Mouse (Mus musculus): ENCODE measurements around the gene Dpy30.
"Not testable (repeated sequence)": the region's sequence is repeated elsewhere in the genome, so short reads cannot be mapped to it uniquely, and the experiment has no call there.

Dpy30 gene

GRCm38 (mm10) chr17:74323844-74324243 lies at the start of gene Dpy30:
TSS of gene Dpy30 (minus strand) at chr17:74323944.
- no peak for DNase-seq

GRCm38 (mm10) chr17:74363592-74363991 lies 39.8 kb upstream of the Dpy30 start:
- no peak for DNase-seq

GRCm38 (mm10) chr17:74341151-74341550 lies 17.4 kb upstream of the Dpy30 start:
- no peak for DNase-seq

- DNase-seq, result peak; percentile 43
Measured at GRCm38 (mm10) chr17:74338937-74339804, 15.4 kb upstream of the Dpy30 start, which contains the start of gene Spast. TSS of gene Spast (plus strand) at chr17:74338987.

GRCm38 (mm10) chr17:74338225-74338931 lies 14.6 kb upstream of the Dpy30 start:
- peak; percentile 95 for DNase-seq

GRCm38 (mm10) chr17:74331049-74331676 lies 7.4 kb upstream of the Dpy30 start:
- DNase-seq, result no peak

- DNase-seq, result not testable (repeated sequence)
Measured at GRCm38 (mm10) chr17:74328146-74328545, 4.4 kb upstream of the Dpy30 start.

DNA sequence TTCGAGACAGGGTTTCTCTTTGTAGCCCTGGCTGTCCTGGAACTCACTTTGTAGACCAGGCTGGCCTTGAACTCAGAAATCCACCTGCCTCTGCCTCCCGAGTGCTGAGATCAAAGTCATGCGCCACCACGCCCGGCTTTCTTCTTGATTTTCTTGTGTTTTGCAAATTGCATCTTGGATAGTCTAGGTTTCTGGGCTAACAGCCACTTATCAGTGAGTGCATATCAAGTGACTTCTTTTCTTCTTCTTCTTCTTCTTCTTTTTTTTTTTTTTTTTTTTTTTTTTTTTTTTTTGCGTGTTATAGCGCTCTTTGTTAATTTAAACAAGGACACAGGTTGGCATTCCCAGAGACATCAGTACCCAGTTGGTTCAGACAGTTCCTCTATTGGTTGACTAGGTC lies 3.5 kb upstream of the Dpy30 start:
- DNase-seq, result not testable (repeated sequence)

GRCm38 (mm10) chr17:74322400-74323054 lies 1.2 kb downstream of the Dpy30 start:
- no peak for DNase-seq

- DNase-seq, result no peak
Measured at GRCm38 (mm10) chr17:74318721-74319120, 5.0 kb downstream of the Dpy30 start.

GRCm38 (mm10) chr17:74316309-74316863 lies 7.4 kb downstream of the Dpy30 start:
- peak; percentile 88 for DNase-seq

DNA sequence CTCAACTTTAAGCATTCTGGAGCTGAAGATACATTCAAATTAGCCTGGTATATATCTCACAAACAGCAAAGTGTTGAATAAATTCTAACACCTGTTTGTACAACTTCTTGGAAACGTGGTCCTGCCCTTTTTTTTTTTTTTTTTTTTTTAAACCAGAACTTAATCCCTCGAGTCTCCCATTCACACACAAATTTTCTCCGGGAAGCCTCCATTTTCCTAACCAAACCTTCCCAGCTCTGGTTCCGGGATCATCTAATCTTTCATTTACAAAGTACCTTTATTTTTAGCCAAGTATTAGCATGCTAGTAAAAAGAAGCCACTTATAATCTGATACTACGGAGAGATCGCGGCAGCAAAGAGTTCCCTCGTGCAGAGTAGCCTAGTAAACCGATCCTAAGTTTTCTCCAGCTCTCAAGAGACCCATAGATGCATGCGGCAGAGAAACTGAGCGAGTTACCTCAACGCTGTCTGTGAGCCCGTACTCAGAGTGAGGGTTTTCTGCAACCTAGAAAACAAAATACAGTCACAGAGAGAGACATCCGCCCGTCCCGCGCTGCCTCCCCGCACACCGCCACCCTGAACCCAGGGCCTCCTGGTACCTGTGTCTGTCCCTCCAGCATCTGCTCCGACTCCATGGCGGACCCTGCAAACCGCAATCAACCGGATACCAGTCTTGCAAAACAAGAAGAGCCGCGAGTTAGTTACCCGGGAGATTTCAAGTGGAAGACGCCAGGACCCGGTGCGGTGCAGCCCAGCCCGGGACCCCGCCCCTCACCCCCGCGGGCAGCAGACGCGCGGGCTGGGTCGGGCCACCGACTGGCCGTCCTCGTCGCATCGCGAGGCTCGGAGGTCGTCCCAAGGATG lies 8.1 kb downstream of the Dpy30 start:
- no peak for DNase-seq

- DNase-seq, result no peak
Measured at GRCm38 (mm10) chr17:74306021-74306420, 17.7 kb downstream of the Dpy30 start.

DNA sequence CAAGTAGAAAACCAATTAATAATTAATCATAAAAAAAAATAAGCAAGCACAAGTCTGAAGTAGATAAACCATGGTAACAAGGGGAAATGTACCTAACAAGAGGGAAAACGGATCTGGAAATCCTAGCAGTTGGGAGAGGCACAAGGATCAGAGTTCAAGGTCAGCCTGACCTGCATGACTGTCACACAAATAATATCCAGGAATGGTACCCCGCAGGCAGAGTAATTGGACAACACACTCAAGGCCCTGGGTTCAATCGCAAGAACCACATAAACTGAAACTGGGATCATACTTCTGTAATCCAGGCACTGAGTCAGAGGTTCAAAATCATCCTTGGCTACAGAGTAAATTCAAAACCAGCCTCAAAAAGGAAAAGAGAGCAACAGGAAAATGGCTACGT lies 18.1 kb downstream of the Dpy30 start:
- no peak for DNase-seq

DNA sequence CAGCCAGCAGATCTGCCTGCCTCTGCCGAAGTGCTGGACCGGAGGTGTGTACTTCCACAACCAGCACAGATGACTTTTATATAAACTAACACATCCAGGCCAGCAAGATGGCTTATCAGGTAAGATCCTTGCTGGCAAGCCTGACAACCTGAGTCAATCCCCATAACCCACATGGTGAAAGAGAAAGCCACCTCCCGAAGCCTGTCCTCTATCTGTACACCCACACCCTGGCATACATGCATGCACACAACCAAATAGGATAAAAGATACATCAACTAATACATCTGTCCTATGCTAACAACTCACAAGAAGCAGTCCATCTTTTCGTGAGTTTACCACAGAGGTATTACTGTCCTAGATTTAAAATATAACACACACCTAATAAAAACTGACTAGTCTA lies 19.7 kb downstream of the Dpy30 start:
- no peak for DNase-seq

- no peak for DNase-seq
Measured at GRCm38 (mm10) chr17:74300089-74300488, 23.7 kb downstream of the Dpy30 start.

DNA sequence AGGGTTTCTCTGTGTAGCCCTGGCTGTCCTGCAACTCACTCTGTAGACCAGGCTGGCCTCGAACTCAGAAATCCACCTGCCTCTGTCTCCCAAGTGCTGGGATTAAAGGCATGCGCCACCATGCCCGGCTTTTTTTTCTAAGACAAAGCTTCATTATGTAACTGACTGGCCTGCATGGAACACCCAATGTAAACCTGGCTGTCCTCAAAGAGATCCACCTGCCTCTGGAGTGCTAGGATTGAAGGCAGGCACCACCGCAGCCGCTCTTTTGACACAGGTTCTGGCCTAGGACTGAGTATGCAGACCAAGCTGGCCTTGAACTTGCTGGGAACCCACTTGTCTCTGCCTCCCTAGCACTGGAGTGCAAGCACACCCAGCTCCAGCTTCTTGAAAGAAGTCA lies 26.8 kb downstream of the Dpy30 start:
- DNase-seq, result not testable (repeated sequence)

GRCm38 (mm10) chr17:74296076-74296823 lies 27.5 kb downstream of the Dpy30 start:
- no peak for DNase-seq

GRCm38 (mm10) chr17:74295026-74295970 lies 28.4 kb downstream of the Dpy30 start, which contains the start of gene Memo1:
TSS of gene Memo1 (minus strand) at chr17:74295521.
- peak; percentile 85 for DNase-seq
